Mouse (Mus musculus) heart, adult 2 months (tissue): ENCODE measurements around the gene Wnk4. TPM values are rescaled to one million over a fixed set of nuclear protein-coding genes. Genes with fewer than 3 reads are reported as not detected.

ENCODE experiments used
- DNase-seq, 2 experiments: peaks; one replicate each; pipeline ENCODE4 v3.0.0; 2021
- H3K27ac ChIP-seq: fragments of 200-600 bp; 2 replicates; pipeline ENCODE4 v1.8.1; 2022
- H3K27me3 ChIP-seq: fragments of 200-500 bp; 2 replicates; pipeline ENCODE4 v1.6.1; 2012; ENCODE audit warnings: mild to moderate bottlenecking, low read length, inconsistent platforms, mixed read lengths; ENCODE audit not compliant: control insufficient read depth, insufficient read depth
- H3K36me3 ChIP-seq: fragments of 200-500 bp; 2 replicates; pipeline ENCODE4 v1.6.1; 2012; ENCODE audit warnings: low read length, inconsistent platforms; ENCODE audit not compliant: control insufficient read depth, insufficient read depth
- H3K4me1 ChIP-seq: fragments of 200-500 bp; 2 replicates; pipeline ENCODE4 v1.6.1; 2011; ENCODE audit warnings: low read length; ENCODE audit not compliant: control insufficient read depth, insufficient read depth
- H3K4me3 ChIP-seq: fragments of 200-600 bp; 2 replicates; pipeline ENCODE4 v1.8.1; 2022
- H3K79me2 ChIP-seq: fragments of 200-500 bp; replicated peaks from 2 replicates; pipeline ENCODE4 v1.6.1; 2012; ENCODE audit warnings: mild to moderate bottlenecking, inconsistent platforms, low read length, moderate library complexity, mixed read lengths; ENCODE audit not compliant: control insufficient read depth, insufficient read depth
- H3K9ac ChIP-seq: fragments of 200-500 bp; 2 replicates; pipeline ENCODE4 v1.6.1; 2012; ENCODE audit warnings: low read depth, mild to moderate bottlenecking, control low read depth, inconsistent platforms, low read length, mixed read lengths
- CTCF ChIP-seq: fragments of 200-600 bp; IDR thresholded peaks from 2 replicates; pipeline ENCODE4 v1.8.1; 2022; ENCODE audit warnings: antibody characterized with exemption, mild to moderate bottlenecking, moderate library complexity
- EP300 ChIP-seq: fragments of 200-500 bp; IDR thresholded peaks from 2 replicates; pipeline ENCODE4 v1.6.1; 2011; ENCODE audit warnings: low read depth, low read length, control low read depth; ENCODE audit not compliant: insufficient read depth
- POLR2A ChIP-seq: fragments of 200-500 bp; IDR thresholded peaks from 2 replicates; pipeline ENCODE4 v1.6.1; 2011; ENCODE audit warnings: mild to moderate bottlenecking, low read depth, low read length, control low read depth; ENCODE audit not compliant: insufficient read depth
- WGBS: fragments of 180-500 bp; shearing (Covaris S2); methylation state at CpG from one replicate; pipeline ENCODE4 v1.1.7; 2018; 5-methylcytosine and 5-hydroxymethylcytosine counted together
- intact Hi-C: fragments of 180-260 bp; cut with DNase I; formaldehyde crosslinking; loops from one replicate; pipeline ENCODE4 v1.15.1; 2025
- polyA plus RNA-seq: library from polyadenylated mRNA; depleted of rRNA; stranded (reverse); fragments of >200 nt; gene quantifications from 2 replicates; pipeline ENCODE4 v1.2.3, GENCODE M21; 2012
- total RNA-seq, 2 experiments: library from RNA; stranded (reverse); gene quantifications; 2 replicates each; pipeline ENCODE4 v1.2.3; 2021

Gene Wnk4
- total and polyA plus RNA-seq, 3 experiments = 9.2 to 13.9 (median 12.6) TPM

GRCm38 (mm10) chr11:101230061-101230511 lies 30.3 kb upstream of the Wnk4 start:
- WGBS = 20% methylated on average over 2 of the region's 2 CpGs
- peaks cover 2% of the 10 kb centered on the region; the same call in 1 of the 2 replicates for H3K36me3 ChIP-seq
- H3K27me3 ChIP-seq = no peaks in the 10 kb centered on the region
- peak; percentile 68 to 80 for DNase-seq
- 0 out of 2 replicates have a peak overlapping the region, but pooled peaks have one; percentile 15 for H3K4me3 ChIP-seq
- H3K9ac ChIP-seq = 0 out of 2 replicates have a peak overlapping the region, but pooled peaks have one; percentile 16
- H3K79me2 ChIP-seq = peaks cover 2% of the 10 kb centered on the region; the same call in 1 of the 2 replicates
- TF ChIP-seq CTCF = no peak
- no peak for TF ChIP-seq EP300
- no peak for TF ChIP-seq POLR2A
- intact Hi-C loops = no loop called here
- peaks cover 16% of the 10 kb centered on the region for H3K4me1 ChIP-seq
- H3K27ac ChIP-seq = peak overlapping the region; percentile 98

GRCm38 (mm10) chr11:101230526-101230925 lies 29.8 kb upstream of the Wnk4 start:
- no peaks in the 10 kb centered on the region; the same call in 1 of the 2 replicates for H3K36me3 ChIP-seq
- no peaks in the 10 kb centered on the region for H3K27me3 ChIP-seq
- no peaks in the 10 kb centered on the region for H3K79me2 ChIP-seq
- peak overlapping the region; percentile 66 for H3K9ac ChIP-seq
- TF ChIP-seq POLR2A (no peak), CTCF (no peak), EP300 (no peak)
- peak overlapping the region; percentile 52; the same call in 1 of the 2 replicates for H3K4me3 ChIP-seq
- H3K4me1 ChIP-seq = peaks cover 14% of the 10 kb centered on the region; the same call in 1 of the 2 replicates
- WGBS = 26% methylated on average over 5 of the region's 5 CpGs
- no peak for DNase-seq
- intact Hi-C loops = no loop called here
- peak overlapping the region; percentile 98 for H3K27ac ChIP-seq

GRCm38 (mm10) chr11:101230991-101231871 lies 29.1 kb upstream of the Wnk4 start:
- intact Hi-C loops = loop anchor here (1.0 kb wide), 1 partner anchor 17 kb away; no protein-coding TSS in a partner anchor
- Histone ChIP-seq H3K4me1 (peaks cover 14% of the 10 kb centered on the region; the same call in 1 of the 2 replicates), H3K36me3 (no peaks in the 10 kb centered on the region; the same call in 1 of the 2 replicates), H3K9ac (peak overlapping the region; percentile 66), H3K27ac (peak overlapping the region; percentile 98), H3K79me2 (no peaks in the 10 kb centered on the region), H3K4me3 (peak overlapping the region; percentile 52), H3K27me3 (no peaks in the 10 kb centered on the region)
- WGBS = 8% methylated on average over 18 of the region's 18 CpGs
- DNase-seq = peak; percentile 84 to 90
- TF ChIP-seq POLR2A (peak; percentile 90), CTCF (peak; percentile 18; the same call in 1 of the 2 replicates), EP300 (peak; percentile 98)

GRCm38 (mm10) chr11:101232010-101232839 lies 28.1 kb upstream of the Wnk4 start:
- no peaks in the 10 kb centered on the region for H3K79me2 ChIP-seq
- DNase-seq = peak; percentile 70 to 75
- peak overlapping the region; percentile 98 for H3K27ac ChIP-seq
- H3K4me1 ChIP-seq = peaks cover 14% of the 10 kb centered on the region; the same call in 1 of the 2 replicates
- 38% methylated on average over 6 of the region's 6 CpGs for WGBS
- TF ChIP-seq EP300 (0 out of 2 replicates have a peak, but pooled peaks have one; percentile 55), POLR2A (peak; percentile 71), CTCF (no peak)
- H3K4me3 ChIP-seq = peak overlapping the region; percentile 52
- H3K27me3 ChIP-seq = no peaks in the 10 kb centered on the region
- intact Hi-C loops = no loop called here
- peak overlapping the region; percentile 56 for H3K9ac ChIP-seq
- no peaks in the 10 kb centered on the region; the same call in 1 of the 2 replicates for H3K36me3 ChIP-seq

DNA sequence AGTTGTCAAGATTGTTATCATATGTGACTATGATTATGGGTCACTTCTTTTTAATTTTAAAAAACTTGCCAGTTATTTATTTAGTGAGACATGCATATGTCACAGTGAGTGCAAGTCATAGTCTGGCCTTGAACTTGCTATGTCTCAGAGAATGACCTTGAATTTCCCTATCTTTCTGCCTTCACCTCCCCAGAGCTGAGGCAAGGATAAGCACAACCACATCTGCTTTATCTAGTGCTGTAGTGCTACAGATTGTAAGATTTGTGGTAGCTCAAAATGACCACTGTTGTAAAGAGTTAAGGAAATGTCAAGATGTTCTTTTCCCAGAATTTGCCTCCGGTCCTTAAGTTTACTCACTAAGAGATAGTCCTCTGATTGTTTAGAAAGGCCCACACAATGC lies 27.1 kb upstream of the Wnk4 start:
- intact Hi-C loops = no loop called here
- no peak for DNase-seq
- 80% methylated on average over 1 of the region's 1 CpGs for WGBS

More for the DNA sequence above, 27.1 kb upstream of the Wnk4 start:
- no peaks in the 10 kb centered on the region; the same call in 1 of the 2 replicates for H3K36me3 ChIP-seq
- no peaks in the 10 kb centered on the region for H3K27me3 ChIP-seq
- peak overlapping the region; percentile 98 for H3K27ac ChIP-seq
- no peak overlapping the region for H3K9ac ChIP-seq
- no peaks in the 10 kb centered on the region for H3K79me2 ChIP-seq
- TF ChIP-seq POLR2A = no peak
- TF ChIP-seq EP300 = no peak
- no peak for TF ChIP-seq CTCF
- H3K4me1 ChIP-seq = peaks cover 16% of the 10 kb centered on the region; the same call in 1 of the 2 replicates
- H3K4me3 ChIP-seq = no peak overlapping the region
